Mouse (Mus musculus): ENCODE results near the gene Gabrb3.

Gene Gabrb3

DNA sequence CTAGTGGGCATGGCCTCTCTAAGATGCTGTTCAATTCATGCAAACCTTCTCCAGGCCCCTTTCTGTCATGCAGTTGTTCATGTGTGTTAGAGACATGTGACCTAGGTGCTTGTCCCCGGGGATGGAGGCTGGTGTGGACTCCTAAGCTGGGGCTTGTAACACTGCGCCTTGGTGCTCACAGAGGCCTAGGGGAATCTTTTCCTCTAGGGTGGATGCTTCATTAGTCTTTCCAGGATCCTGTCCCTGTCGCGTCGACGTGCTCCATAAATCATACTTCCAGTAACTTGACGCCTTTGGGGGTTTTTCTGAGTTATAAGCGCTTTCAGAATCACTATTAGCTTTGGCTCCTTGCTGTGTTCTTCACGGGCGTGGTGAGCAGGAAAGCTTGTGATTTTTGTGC is 113.2 kb downstream of the Gabrb3 start:
- DNase-seq (ENCODE audit: low spot score) = no peak

DNA sequence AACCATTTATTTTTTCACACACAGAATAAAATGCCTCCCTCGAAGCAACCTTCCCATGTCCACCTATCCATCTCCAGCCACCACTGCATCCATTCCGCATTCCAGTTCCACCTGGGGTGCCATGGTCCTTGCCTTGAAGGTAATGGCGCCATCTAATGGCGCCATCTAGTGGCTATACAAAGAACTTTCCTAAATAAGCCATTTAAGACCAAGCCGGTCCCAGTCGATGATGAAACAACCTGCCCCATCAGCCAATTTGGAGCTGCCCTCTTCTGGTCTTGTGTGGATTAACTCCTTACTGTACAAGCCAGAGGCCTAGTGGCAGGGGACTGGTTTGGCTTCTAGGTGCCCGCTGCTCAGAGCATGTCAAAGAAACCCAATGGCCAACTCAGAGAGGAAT is 119.1 kb downstream of the Gabrb3 start:
- no peak for DNase-seq (ENCODE audit: low spot score)

DNA sequence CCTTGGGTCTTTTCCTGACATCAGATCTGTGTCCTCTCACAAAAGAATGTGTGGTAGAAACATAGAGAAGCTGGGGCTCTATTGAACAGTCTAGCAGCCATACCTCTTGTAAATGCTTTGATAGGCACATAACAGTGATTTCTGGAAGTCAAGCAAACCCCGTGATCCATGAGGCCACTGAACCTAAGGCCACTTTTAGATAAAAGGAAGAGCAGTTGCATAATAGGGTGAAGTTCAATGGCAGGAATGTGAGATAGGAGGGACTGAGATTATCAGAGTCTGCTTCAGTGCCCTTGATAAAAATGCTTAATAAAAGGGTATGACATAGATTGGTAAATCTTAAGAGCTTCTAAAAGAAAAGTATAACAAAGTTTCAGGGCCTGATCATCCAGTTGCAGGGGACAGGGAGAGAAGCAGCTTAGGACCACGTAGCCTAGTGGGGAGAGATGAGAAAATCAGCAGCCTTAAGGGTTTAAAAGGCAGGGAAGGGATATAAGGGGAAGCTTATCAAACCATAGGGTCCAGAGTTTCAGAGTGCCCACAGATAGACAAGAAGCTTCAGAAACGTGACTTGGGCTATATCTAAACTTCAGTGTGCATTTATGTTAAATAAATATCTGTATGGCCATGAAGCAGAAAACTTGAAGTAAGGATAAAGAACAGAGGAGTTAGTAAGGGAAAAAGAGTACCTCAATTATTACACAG is 141.4 kb downstream of the Gabrb3 start:
- no peak for DNase-seq (ENCODE audit: low spot score)

- DNase-seq (ENCODE audit: low spot score) = no peak
Measured at GRCm38 (mm10) chr7:57564403-57564802, 144.9 kb downstream of the Gabrb3 start.

DNA sequence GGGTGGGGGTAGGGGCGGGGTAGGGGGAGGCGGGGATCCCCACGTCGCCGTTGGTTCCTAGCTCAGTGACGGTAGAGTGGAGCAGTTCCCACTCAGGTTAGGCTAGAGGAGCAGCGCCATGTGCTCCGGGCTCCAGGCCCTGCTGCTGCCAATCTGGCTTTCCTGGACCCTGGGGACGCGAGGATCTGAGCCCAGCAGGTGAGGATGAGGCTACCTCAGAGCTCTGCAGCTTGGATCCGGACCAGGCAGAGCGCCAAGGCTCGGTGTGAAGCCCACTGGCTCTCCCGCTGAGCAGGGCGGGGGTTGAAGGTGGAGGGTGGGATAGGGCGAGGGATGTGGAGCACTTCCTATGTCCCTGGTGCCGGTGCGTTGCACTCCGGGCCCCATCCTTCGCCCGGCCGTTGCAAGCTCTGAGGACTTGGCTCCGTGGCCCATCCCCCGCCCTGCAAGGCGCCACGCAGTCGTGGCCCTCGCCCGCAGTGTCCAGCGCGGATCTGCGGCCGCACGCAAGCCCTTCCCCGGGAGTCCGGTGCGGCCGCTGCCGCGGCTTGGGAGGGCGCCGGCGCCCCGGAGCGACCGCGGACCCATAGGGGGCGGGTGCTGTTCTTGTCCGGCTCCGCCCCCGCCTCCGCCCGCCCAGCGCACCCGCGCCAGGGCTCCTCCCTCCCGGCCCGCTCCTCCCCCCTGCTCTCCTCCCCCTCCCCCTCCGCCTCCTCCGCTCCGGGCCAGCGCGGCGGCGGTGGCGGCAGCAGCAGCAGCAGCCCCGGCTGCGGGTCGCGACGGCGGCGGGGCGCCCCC is 171.2 kb downstream of the Gabrb3 start:
- DNase-seq (ENCODE audit: low spot score) = no peak

- DNase-seq (ENCODE audit: low spot score) = no peak
Measured at GRCm38 (mm10) chr7:57591249-57591577, 171.7 kb downstream of the Gabrb3 start.

DNA sequence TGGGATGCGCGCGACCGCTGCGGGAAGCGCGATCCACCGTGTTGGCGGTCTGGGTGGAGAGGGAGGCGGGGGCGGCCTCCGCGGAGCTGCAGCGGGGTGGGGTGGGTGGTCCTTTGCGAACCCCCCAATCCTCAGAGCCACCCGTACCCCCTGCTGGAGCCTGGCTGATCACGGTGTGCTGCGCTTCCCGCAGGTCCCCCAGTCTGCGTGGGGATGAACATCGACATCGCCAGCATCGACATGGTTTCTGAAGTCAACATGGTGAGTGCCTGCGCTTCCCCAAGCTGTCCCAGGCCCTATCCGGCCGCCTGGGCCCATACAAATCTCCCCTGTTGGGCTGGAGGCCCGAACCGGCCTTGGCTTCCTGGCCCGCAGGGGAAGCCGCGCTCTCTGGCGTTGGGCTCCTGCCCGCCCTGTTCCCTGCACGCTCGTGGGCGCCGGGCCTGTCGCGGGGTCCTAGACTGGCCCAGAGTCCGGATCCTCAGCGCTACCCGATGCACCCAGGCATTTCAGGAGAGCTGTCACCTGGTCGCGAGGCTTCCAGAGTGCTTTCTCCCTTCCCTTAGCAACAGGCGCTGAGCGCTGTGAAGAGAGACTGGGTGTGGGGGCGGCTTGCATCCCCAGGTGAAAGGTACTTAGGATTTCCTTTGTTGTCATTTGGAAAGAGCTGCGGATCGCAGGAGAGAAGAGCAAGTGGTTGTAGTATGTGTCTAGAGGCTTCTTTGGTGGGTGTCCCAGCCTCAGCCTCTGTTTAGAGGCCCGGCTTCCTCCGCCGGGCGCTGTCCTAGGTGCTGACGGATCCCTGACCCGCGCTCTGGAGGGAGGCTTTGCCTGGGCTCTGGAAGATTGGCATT is 172.3 kb downstream of the Gabrb3 start:
- no peak for DNase-seq (ENCODE audit: low spot score)

DNA sequence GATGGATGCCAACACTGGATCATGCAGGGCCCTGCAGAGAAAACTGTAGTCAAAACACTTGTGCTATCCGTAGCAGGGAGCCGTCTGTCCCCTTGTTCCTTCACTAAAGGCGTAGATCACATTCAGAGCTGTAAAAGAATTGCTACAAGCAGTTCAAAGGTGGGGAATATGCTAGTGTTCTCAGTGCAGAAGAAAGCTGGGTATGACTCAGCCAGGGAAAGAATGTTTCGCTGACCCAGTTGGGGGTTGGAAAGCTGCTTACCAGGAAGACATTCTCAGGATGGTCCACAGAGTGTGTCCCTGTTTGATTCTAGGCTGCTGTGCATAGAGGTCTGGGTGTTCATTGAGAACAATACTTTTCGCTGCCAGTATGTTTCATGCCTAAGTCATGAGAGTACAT is 177.8 kb downstream of the Gabrb3 start:
- no peak for DNase-seq (ENCODE audit: low spot score)

- DNase-seq (ENCODE audit: low spot score) = no peak
Measured at GRCm38 (mm10) chr7:57618697-57619096, 199.2 kb downstream of the Gabrb3 start.

- no peak for DNase-seq (ENCODE audit: low spot score)
Measured at GRCm38 (mm10) chr7:57620036-57620435, 200.5 kb downstream of the Gabrb3 start.

DNA sequence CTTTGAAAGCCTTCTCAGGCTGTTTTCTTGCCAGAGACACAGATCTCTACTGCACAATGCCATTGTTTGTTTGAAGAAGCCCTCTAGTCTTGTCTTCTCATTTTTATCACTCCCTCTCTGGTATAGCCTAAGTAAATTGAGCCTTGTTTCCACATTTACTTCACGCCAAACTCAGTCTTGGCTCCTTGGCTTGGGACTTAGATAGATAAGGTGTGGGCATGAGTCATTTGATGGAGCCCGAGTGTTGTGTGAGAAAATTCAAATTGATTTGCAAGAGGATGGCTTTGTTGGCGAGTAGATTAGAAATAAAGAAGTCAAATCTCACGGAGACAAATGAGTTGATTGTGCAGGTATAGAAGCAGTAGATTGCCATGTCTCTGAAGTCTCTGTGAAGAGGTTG is 204.2 kb downstream of the Gabrb3 start:
- DNase-seq (ENCODE audit: low spot score) = no peak

DNA sequence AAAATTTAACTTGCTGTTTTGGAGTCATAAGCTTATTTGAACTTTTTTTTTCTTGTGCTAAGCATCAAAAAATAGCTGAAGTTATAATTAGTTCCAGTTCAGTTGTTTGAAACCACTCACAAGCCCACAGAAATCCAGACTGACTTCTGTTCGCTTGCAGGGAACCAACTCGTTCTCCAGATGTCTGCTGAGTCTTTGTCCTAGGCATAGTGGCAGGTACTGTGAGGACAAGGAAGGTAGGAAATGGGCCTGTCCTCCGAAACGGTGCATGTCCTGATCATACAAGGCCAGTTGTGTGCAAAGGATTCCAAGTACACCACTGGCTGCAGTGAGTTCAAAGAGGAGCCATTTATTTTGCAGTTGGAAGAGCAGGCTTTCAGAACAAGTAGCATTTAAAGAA is 215.5 kb downstream of the Gabrb3 start:
- no peak for DNase-seq (ENCODE audit: low spot score)

- DNase-seq (ENCODE audit: low spot score) = no peak
Measured at GRCm38 (mm10) chr7:57635687-57636086, 216.2 kb downstream of the Gabrb3 start.

GRCm38 (mm10) chr7:57640796-57641195 is 221.3 kb downstream of the Gabrb3 start:
- DNase-seq (ENCODE audit: low spot score) = no peak

GRCm38 (mm10) chr7:57647345-57647744 is 227.9 kb downstream of the Gabrb3 start:
- DNase-seq (ENCODE audit: low spot score) = no peak

GRCm38 (mm10) chr7:57648136-57648755 is 228.8 kb downstream of the Gabrb3 start:
- DNase-seq (ENCODE audit: low spot score) = no peak

GRCm38 (mm10) chr7:57677352-57677751 is 257.9 kb downstream of the Gabrb3 start:
- DNase-seq (ENCODE audit: low spot score) = no peak

DNA sequence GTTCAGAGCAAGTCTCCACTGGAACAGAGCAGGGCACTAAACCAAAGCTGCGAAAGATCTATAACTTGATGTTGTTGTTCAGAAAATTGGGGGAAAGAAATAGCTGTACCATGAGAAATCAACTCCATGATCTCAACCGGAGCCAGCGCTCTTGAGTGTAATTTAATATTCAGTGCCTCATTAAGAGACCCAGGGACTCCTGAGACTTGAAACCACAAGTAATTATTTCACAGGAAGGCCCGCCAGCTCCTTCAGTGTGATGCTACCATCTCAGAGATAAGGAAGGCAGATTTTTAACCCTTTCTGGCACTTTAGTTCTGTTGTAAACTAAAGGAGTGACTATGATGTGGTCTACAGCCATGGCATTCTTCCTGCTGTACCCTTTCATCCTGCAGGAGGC is 270.3 kb downstream of the Gabrb3 start:
- DNase-seq (ENCODE audit: low spot score) = no peak

GRCm38 (mm10) chr7:57700370-57700769 is 280.9 kb downstream of the Gabrb3 start:
- DNase-seq (ENCODE audit: low spot score) = peak; percentile 18

DNA sequence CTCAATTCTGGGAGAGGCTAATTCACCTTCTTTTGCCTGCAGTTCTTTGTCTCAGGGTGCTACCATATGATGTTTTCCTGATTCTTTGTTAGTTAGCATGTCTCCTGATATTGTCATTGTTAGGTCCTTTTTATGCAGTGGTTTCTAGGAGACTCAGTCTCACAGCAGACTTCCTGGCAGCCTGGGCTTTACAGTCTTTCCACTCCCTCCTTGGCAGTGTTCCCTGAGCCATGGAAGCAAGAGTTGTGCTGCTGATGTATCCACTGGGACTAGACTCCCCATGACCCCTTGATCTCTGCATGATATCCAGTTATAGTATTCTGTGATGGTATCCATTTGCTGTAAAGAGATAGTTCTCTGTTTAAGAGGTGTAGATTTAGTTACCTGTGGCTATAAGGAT is 281.6 kb downstream of the Gabrb3 start:
- DNase-seq (ENCODE audit: low spot score) = no peak

DNA sequence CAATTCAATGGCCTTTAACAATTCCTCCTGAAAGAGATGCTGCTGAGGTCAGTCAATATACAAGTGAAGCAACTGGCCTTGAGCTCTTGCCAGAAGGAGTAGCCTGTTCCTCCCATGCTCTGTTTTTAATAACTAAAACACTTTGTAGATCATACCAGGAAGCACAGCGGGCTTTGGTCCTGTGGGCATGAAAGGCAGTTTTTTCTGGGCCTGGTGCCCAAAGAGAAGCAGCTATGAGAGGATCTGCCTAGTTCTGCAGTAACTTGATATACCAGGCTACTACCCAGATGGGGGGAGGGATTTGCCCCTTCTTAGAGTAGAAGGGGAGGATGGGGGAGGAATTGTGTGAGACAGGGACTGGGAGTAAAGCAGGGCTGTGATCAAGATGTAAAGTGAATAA is 284.1 kb downstream of the Gabrb3 start:
- DNase-seq (ENCODE audit: low spot score) = no peak

DNA sequence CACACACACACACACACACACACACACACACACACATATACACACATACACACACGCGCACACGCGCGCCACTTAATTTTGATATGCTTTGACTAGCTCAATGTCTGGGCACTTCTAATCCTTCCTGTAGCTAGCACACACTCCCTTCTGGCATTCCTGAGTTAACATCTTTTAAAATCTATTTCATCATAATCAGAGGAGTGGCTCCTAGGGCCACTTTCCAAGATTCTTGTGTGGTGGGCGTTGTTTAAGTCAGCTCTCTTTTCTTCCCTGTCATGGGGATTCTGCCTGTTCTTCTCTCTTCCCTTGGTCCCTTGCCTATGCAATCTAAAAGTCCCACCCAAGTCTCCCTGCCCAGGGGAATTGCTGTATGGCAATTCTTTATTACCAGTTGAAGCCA is 286.6 kb downstream of the Gabrb3 start:
- no peak for DNase-seq (ENCODE audit: low spot score)

Data from lung, postnatal 25 days (tissue).